Mouse (Mus musculus) cerebellum, adult 2 months (tissue): ENCODE measurements around the gene Ano2. TPM values are rescaled to one million over a fixed set of nuclear protein-coding genes. Genes with fewer than 3 reads are reported as not detected.

Source experiments
- DNase-seq, 2 experiments: peaks; one replicate each; pipeline ENCODE4 v3.0.0; 2021
- H3K27ac ChIP-seq: fragments of 200-500 bp; 2 replicates; pipeline ENCODE4 v1.5.1; 2012; ENCODE audit warnings: low read length, control low read depth, inconsistent platforms; ENCODE audit not compliant: insufficient read depth
- H3K27me3 ChIP-seq: fragments of 200-500 bp; 2 replicates; pipeline ENCODE4 v1.6.1; 2012; ENCODE audit warnings: inconsistent platforms, mild to moderate bottlenecking, low read length, moderate library complexity; ENCODE audit not compliant: control insufficient read depth, insufficient read depth
- H3K4me1 ChIP-seq: fragments of 200-500 bp; 2 replicates; pipeline ENCODE4 v1.6.1; 2011; ENCODE audit warnings: low read length; ENCODE audit not compliant: control insufficient read depth, insufficient read depth
- H3K4me3 ChIP-seq: fragments of 200-500 bp; replicated peaks from 2 replicates; pipeline ENCODE3; 2011; ENCODE audit warnings: mild to moderate bottlenecking, low read depth, low read length, control low read depth; ENCODE audit not compliant: insufficient read depth
- CTCF ChIP-seq: fragments of 200-500 bp; IDR thresholded peaks from 2 replicates; pipeline ENCODE4 v1.5.1; 2011; ENCODE audit warnings: low read depth, mild to moderate bottlenecking, control low read depth, low read length, moderate library complexity, borderline replicate concordance; ENCODE audit not compliant: insufficient read depth
- POLR2A ChIP-seq: fragments of 200-500 bp; IDR thresholded peaks from 2 replicates; pipeline ENCODE4 v1.6.1; 2011; ENCODE audit warnings: low read length, control low read depth, borderline replicate concordance; ENCODE audit not compliant: insufficient read depth
- WGBS: fragments of 180-500 bp; shearing (Covaris S2); methylation state at CpG from one replicate; pipeline ENCODE4 v1.1.7; 2018; 5-methylcytosine and 5-hydroxymethylcytosine counted together
- polyA plus RNA-seq: library from polyadenylated mRNA; depleted of rRNA; stranded (reverse); fragments of >200 nt; gene quantifications from 2 replicates; pipeline ENCODE4 v1.2.3, GENCODE M21; 2012

The Ano2 gene
- polyA plus RNA-seq, 1 experiment, result 0.07 TPM

- no peak overlapping the region for H3K4me3 ChIP-seq
- H3K27ac ChIP-seq, result no peak overlapping the region
- no peaks in the 10 kb centered on the region for H3K27me3 ChIP-seq
- 88% methylated on average over 6 of the region's 6 CpGs for WGBS
- no peak for TF ChIP-seq POLR2A
- no peak for TF ChIP-seq CTCF
- H3K4me1 ChIP-seq, result no peaks in the 10 kb centered on the region
- DNase-seq, result no peak
Measured at GRCm38 (mm10) chr6:125874742-125875141, 184.5 kb downstream of the Ano2 start.

- WGBS, result 79% methylated on average over 1 of the region's 1 CpGs
Measured at GRCm38 (mm10) chr6:125876884-125877283, 186.7 kb downstream of the Ano2 start.

GRCm38 (mm10) chr6:125878671-125879070 lies 188.5 kb downstream of the Ano2 start:
- no peak overlapping the region for H3K27ac ChIP-seq
- H3K4me3 ChIP-seq, result no peak overlapping the region
- H3K27me3 ChIP-seq, result no peaks in the 10 kb centered on the region
- DNase-seq, result no peak
- 75% methylated on average over 2 of the region's 2 CpGs for WGBS
- TF ChIP-seq POLR2A, result no peak
- TF ChIP-seq CTCF, result no peak
- no peaks in the 10 kb centered on the region for H3K4me1 ChIP-seq

More at GRCm38 (mm10) chr6:125876884-125877283, 186.7 kb downstream of the Ano2 start:
- no peaks in the 10 kb centered on the region for H3K27me3 ChIP-seq
- no peaks in the 10 kb centered on the region for H3K4me1 ChIP-seq
- no peak for DNase-seq
- H3K4me3 ChIP-seq, result no peak overlapping the region
- H3K27ac ChIP-seq, result no peak overlapping the region
- TF ChIP-seq POLR2A (no peak), CTCF (no peak)

GRCm38 (mm10) chr6:125879306-125879705 lies 189.1 kb downstream of the Ano2 start:
- Histone ChIP-seq H3K4me1 (no peaks in the 10 kb centered on the region), H3K27me3 (no peaks in the 10 kb centered on the region), H3K4me3 (no peak overlapping the region), H3K27ac (no peak overlapping the region)
- WGBS, result 91% methylated on average over 7 of the region's 7 CpGs
- TF ChIP-seq CTCF (no peak), POLR2A (no peak)
- DNase-seq, result no peak

- no peak overlapping the region for H3K4me3 ChIP-seq
- H3K27ac ChIP-seq, result no peak overlapping the region
- no peak for TF ChIP-seq CTCF
- no peak for TF ChIP-seq POLR2A
- WGBS, result 93% methylated on average over 1 of the region's 1 CpGs
- H3K27me3 ChIP-seq, result no peaks in the 10 kb centered on the region
- DNase-seq, result no peak
- no peaks in the 10 kb centered on the region for H3K4me1 ChIP-seq
Measured at GRCm38 (mm10) chr6:125888596-125888995, 198.4 kb downstream of the Ano2 start.

- no peaks in the 10 kb centered on the region for H3K4me1 ChIP-seq
- H3K4me3 ChIP-seq, result no peak overlapping the region
- H3K27ac ChIP-seq, result no peak overlapping the region
- TF ChIP-seq POLR2A (no peak), CTCF (no peak)
- no peak for DNase-seq
- 68% methylated on average over 3 of the region's 3 CpGs for WGBS
- no peaks in the 10 kb centered on the region; the same call in 1 of the 2 replicates for H3K27me3 ChIP-seq
Measured at GRCm38 (mm10) chr6:125894340-125894739, 204.1 kb downstream of the Ano2 start.

DNA sequence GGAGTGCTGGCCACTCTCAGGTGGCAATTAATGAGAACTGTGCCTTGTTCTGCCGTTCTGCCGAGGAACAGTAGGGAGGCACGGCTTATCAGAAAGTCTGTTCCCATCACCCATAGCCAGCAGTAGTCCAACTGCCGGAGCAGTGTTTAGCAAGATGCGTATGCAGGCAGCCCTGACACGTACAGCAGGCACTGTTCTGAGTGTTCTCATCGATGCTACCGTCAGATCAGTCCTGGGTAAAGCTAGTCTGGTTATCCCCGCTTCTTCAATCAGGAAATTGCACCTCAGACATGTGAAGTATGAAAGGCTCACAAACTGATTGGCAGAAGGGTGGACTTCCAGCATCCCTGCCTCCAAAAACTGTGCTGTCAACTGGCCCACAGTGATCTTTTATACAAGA lies 224.2 kb downstream of the Ano2 start:
- TF ChIP-seq POLR2A, result no peak
- no peak for TF ChIP-seq CTCF
- no peak overlapping the region for H3K4me3 ChIP-seq
- no peak for DNase-seq
- H3K4me1 ChIP-seq, result no peaks in the 10 kb centered on the region
- H3K27ac ChIP-seq, result no peak overlapping the region
- 72% methylated on average over 9 of the region's 9 CpGs for WGBS
- no peaks in the 10 kb centered on the region for H3K27me3 ChIP-seq

GRCm38 (mm10) chr6:125922746-125923145 lies 232.5 kb downstream of the Ano2 start:
- 5% methylated on average over 3 of the region's 3 CpGs for WGBS
- TF ChIP-seq CTCF, result no peak
- TF ChIP-seq POLR2A, result no peak
- no peak overlapping the region for H3K4me3 ChIP-seq
- H3K27ac ChIP-seq, result no peak overlapping the region
- DNase-seq, result peak; percentile 43 to 74
- peaks cover 21% of the 10 kb centered on the region for H3K4me1 ChIP-seq
- no peaks in the 10 kb centered on the region for H3K27me3 ChIP-seq

GRCm38 (mm10) chr6:125924979-125925378 lies 234.8 kb downstream of the Ano2 start:
- TF ChIP-seq CTCF, result no peak
- TF ChIP-seq POLR2A, result no peak
- H3K4me3 ChIP-seq, result no peak overlapping the region
- peaks cover 21% of the 10 kb centered on the region for H3K4me1 ChIP-seq
- DNase-seq, result peak; percentile 12 to 14
- H3K27me3 ChIP-seq, result no peaks in the 10 kb centered on the region
- 14% methylated on average over 2 of the region's 2 CpGs for WGBS
- no peak overlapping the region for H3K27ac ChIP-seq
